Mouse (Mus musculus): ENCODE data around the gene Olfr1303.

DNA sequence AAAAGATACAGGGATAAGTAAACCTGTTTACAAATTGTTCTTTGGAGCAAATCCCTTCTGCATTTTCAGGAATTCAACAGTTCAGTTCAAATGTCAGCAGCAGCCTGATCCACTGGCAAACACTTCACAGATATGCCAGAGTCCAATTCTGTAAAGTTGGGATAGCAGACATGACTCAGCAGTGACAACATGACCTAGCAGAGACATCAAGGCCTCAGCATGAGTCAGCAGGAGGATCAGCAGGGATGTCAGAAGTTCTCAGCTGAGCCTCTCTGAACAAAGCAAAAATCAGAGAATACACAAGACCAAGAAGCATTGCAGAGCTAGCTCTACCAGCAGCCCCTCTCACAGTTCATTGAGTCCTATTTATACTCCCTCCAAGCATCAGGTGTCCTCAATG is 7.2 kb downstream of the Olfr1303 start:
- TF ChIP-seq CTCF (IDR thresholded peaks at IDR 0.05; ENCODE audit: control insufficient read depth, insufficient read depth, low read length) = no peak
- no peak for TF ChIP-seq POLR2A (IDR thresholded peaks at IDR 0.05; ENCODE audit: borderline replicate concordance, control insufficient read depth, low read depth, low read length)

Measured in bone marrow, adult 2 months (tissue).